ENCODE assay signal across 8 mouse cellular contexts in the genomic region with DNA sequence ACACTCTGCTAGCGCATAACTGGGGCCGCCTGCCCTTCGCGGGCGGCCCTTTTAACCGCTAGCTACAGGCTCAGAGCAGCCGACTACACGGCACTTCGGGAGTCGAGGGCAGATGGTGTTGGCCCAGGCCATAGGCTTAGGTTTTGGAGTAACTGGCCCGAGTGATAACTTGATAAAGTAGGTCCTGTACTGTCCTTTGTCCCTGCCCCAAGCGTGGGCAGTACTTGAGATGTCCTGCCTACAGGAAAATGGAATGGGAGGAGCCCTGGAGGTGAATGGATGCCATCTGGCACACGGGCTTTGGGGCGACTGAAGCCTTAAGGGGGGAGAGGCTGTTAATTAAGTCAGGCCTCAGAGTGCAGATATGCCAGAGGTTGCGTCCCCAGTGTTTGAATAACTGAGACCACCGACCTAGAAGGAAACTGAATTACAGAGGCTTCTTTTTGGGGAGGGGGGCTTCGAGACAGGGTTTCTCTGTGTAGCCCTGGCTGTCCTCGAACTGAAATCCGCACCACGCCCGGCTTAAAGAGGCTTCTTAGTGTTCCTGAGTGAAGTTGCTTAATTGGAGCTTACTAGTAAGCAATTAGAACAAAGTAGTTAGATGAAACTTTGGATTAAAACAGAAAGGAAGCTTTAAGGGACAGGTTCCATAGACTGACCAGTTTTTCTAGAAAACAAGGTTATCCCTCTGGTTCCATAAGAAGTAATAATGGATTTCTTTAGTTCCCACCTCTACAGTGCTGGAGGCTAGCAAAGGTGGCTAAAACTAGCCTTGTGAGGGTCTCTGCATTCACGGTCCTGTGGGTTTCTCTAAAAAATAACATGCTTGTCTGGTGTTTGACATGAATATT. TPM values are rescaled to one million over a fixed set of nuclear protein-coding genes. Genes with fewer than 3 reads are reported as not detected.
DNase-seq lines count a peak whose midpoint lies in the region; ATAC-seq and TF ChIP-seq lines count a peak whose summit lies in the region.

No protein-coding gene starts in this region.

- peak; percentile 86 for DNase-seq in ZHBTc4 (ENCODE audit: low read depth, low spot score)
- DNase-seq in cerebellum, adult 9-11 months, result peak; percentile 76
- DNase-seq in hindbrain, embryonic 10.5 days (ENCODE audit: low spot score), result peak; percentile 77
- peak; percentile 49 to 67 for DNase-seq in layer of hippocampus, postnatal 10 days (ENCODE audit: low spot score in 2 of 2)
- peak; percentile 85 for DNase-seq in lung, postnatal 0 days (ENCODE audit: low spot score)
- DNase-seq in ovary, postnatal 36 days (ENCODE audit: low spot score), result peak; percentile 66
- DNase-seq in urinary bladder, postnatal 25 days (ENCODE audit: low spot score), result peak; percentile 57

- 2% methylated on average over 22 of the region's 22 CpGs for WGBS in hindbrain, embryonic 10.5 days
- WGBS in lung, postnatal 0 days, result 3% methylated on average over 22 of the region's 22 CpGs

- H3K9me3 ChIP-seq in hindbrain, embryonic 10.5 days, result no peaks in the 10 kb centered on the region
- no peaks in the 10 kb centered on the region for H3K9me3 ChIP-seq in lung, postnatal 0 days (ENCODE audit: low read length)

- H3K4me2 ChIP-seq in lung, postnatal 0 days (replicated peaks; ENCODE audit: low read depth, low read length), result peak overlapping the region; percentile 75

- H3K27ac ChIP-seq in hindbrain, embryonic 10.5 days, result peak overlapping the region; percentile 99
- peak overlapping the region; percentile 86 for H3K27ac ChIP-seq in lung, postnatal 0 days (ENCODE audit: low read length)

- peaks cover 24% of the 10 kb centered on the region for H3K4me1 ChIP-seq in hindbrain, embryonic 10.5 days (replicated peaks)
- peaks cover 7% of the 10 kb centered on the region; the same call in 1 of the 2 replicates for H3K4me1 ChIP-seq in lung, postnatal 0 days (ENCODE audit: insufficient read depth, low read depth, low read length)

- ATAC-seq in frontal cortex, adult (ENCODE audit: low TSS enrichment), result peak; percentile 22
- peak; percentile 73 for ATAC-seq in lung, postnatal 0 days

- no peaks in the 10 kb centered on the region for H3K27me3 ChIP-seq in hindbrain, embryonic 10.5 days (ENCODE audit: insufficient read depth, poor library complexity, severe bottlenecking)
- no peaks in the 10 kb centered on the region for H3K27me3 ChIP-seq in lung, postnatal 0 days (replicated peaks; ENCODE audit: insufficient read depth, low read length)

- H3K9ac ChIP-seq in lung, postnatal 0 days (replicated peaks; ENCODE audit: low read depth), result peak overlapping the region; percentile 79

- peak overlapping the region; percentile 91 for H3K4me3 ChIP-seq in hindbrain, embryonic 10.5 days
- peak overlapping the region; percentile 79 for H3K4me3 ChIP-seq in lung, postnatal 0 days (ENCODE audit: low read depth, low read length)

- no peak for TF ChIP-seq CTCF in lung, postnatal 0 days (IDR thresholded peaks at IDR 0.05)

- H3K36me3 ChIP-seq in hindbrain, embryonic 10.5 days, result 0 out of 2 replicates have a peak, but pooled peaks cover 3% of the 10 kb centered on the region
- H3K36me3 ChIP-seq in lung, postnatal 0 days (ENCODE audit: insufficient read depth, low read length), result no peaks in the 10 kb centered on the region

- TF ChIP-seq EP300 in lung, postnatal 0 days (IDR thresholded peaks at IDR 0.05), result no peak; the same call in 1 of the 2 replicates

RNA-seq across cellular contexts. Expression of a gene that starts 13.9 kb away (rescaled TPM):
- polyA plus RNA-seq in hindbrain, embryonic 10.5 days (2016; fragmentation: Nextera tagmentation; extraction: Ambion mirVana), result 6.3 and 7.1 TPM in 2 replicates
- 1 to 10 TPM; 8.5 to 8.7 TPM for total RNA-seq in layer of hippocampus, postnatal 10 days (2021)
- polyA plus RNA-seq in lung, postnatal 0 days (2015; fragmentation: Nextera tagmentation; extraction: Ambion mirVana), result 5.4 and 6.3 TPM in 2 replicates

Comparison
In these comparisons a context has a peak if more than half of its experiments do, and no peak if none do; other contexts are left out.
1. Peak in every context shown above with its lines: DNase-seq, ATAC-seq, H3K4me3 ChIP-seq and H3K27ac ChIP-seq.